Mouse (Mus musculus) bone marrow macrophage, adult 2 months (primary cell): Measurements from ENCODE around the gene Tfrc.

ENCODE experiments used
- CTCF ChIP-seq: IDR thresholded peaks from 2 replicates; pipeline ENCODE4 v1.5.1; 2012; ENCODE audit warnings: low read depth, mild to moderate bottlenecking, low read length, moderate library complexity
- POLR2A ChIP-seq: IDR thresholded peaks from 2 replicates; pipeline ENCODE4 v1.6.1; 2012; ENCODE audit warnings: mild to moderate bottlenecking, low read depth, low read length, borderline replicate concordance

DNA sequence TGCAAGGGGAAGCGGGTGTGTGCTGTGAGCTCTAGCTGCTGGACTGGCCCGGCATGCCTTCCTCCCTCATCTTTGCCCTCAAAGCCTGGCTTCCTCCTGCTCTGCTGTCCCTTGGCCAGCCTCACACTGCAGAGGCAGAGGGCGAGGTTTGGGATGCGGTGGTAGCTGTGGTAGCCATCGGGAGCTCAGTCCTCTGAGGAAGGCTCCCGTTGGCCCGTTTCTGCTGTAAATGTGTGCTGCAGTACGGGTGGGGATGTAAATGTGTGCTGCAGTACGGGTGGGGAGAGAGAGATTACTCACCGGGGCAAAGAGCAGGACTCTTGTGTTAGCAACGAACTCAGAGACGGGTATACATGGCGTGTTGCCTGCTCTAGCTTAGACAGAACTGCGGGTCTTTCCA is 70.1 kb downstream of the Tfrc start:
- TF ChIP-seq CTCF (no peak), POLR2A (no peak)
